Mouse (Mus musculus) c-Kit-negative CD71-positive TER-119-positive erythroid progenitor cells, embryonic 14.5 days (primary cell): ENCODE results near the gene Dusp12.

ENCODE experiments used
- DNase-seq: peaks from one replicate; pipeline ENCODE4 v3.0.0-alpha.2; 2013; ENCODE audit warnings: low read depth, low spot score

Gene Dusp12

GRCm38 (mm10) chr1:170863033-170863432, 22.3 kb downstream of the Dusp12 start:
- no peak for DNase-seq

GRCm38 (mm10) chr1:170862435-170862717, 23.0 kb downstream of the Dusp12 start:
- no peak for DNase-seq

GRCm38 (mm10) chr1:170861671-170862434, 23.5 kb downstream of the Dusp12 start:
- DNase-seq = no peak

- no peak for DNase-seq
Measured at GRCm38 (mm10) chr1:170858872-170859271, 26.5 kb downstream of the Dusp12 start.

GRCm38 (mm10) chr1:170857369-170857768, 28.0 kb downstream of the Dusp12 start:
- no peak for DNase-seq

GRCm38 (mm10) chr1:170855056-170855760, 30.1 kb downstream of the Dusp12 start:
- DNase-seq = no peak

GRCm38 (mm10) chr1:170853604-170854003, 31.7 kb downstream of the Dusp12 start:
- no peak for DNase-seq

- no peak for DNase-seq
Measured at GRCm38 (mm10) chr1:170850637-170851624, 34.4 kb downstream of the Dusp12 start.

GRCm38 (mm10) chr1:170850007-170850406, 35.3 kb downstream of the Dusp12 start:
- DNase-seq = no peak

GRCm38 (mm10) chr1:170845448-170846307, 39.7 kb downstream of the Dusp12 start:
- DNase-seq = peak; percentile 74

- no peak for DNase-seq
Measured at GRCm38 (mm10) chr1:170844380-170844779, 41.0 kb downstream of the Dusp12 start.

GRCm38 (mm10) chr1:170839685-170840084, 45.7 kb downstream of the Dusp12 start:
- no peak for DNase-seq

GRCm38 (mm10) chr1:170834756-170835155, 50.6 kb downstream of the Dusp12 start:
- DNase-seq = no peak

- no peak for DNase-seq
Measured at GRCm38 (mm10) chr1:170829781-170830180, 55.6 kb downstream of the Dusp12 start.

GRCm38 (mm10) chr1:170829344-170829743, 56.0 kb downstream of the Dusp12 start:
- DNase-seq = no peak
